Mouse (Mus musculus): ENCODE results near the gene Patz1. TPM values are rescaled to one million over a fixed set of nuclear protein-coding genes. Genes with fewer than 3 reads are reported as not detected.

The Patz1 gene
- polyA plus RNA-seq, 1 experiment: 29.6 TPM

GRCm38 (mm10) chr11:3292711-3293249 is 4.1 kb downstream of the Patz1 start:
- peak overlapping the region; percentile 61 for H3ac ChIP-seq (ENCODE audit: control insufficient read depth, insufficient read length, low read depth)
- TF ChIP-seq MAX (IDR thresholded peaks at IDR 0.05) (no peak), FOSL1 (IDR thresholded peaks at IDR 0.05; ENCODE audit: insufficient read depth, low read length, poor library complexity, severe bottlenecking) (no peak), MYOG (IDR thresholded peaks at IDR 0.05; ENCODE audit: control insufficient read depth, extremely low read depth, insufficient read length) (no peak), CTCF (IDR thresholded peaks at IDR 0.05; ENCODE audit: control insufficient read depth, insufficient read depth, insufficient read length) (no peak), USF1 (IDR thresholded peaks at IDR 0.05; ENCODE audit: low read depth) (no peak), CEBPB (IDR thresholded peaks at IDR 0.05; ENCODE audit: low read depth) (no peak), MYOD1 (IDR thresholded peaks at IDR 0.05; ENCODE audit: control insufficient read depth, insufficient read length, low read depth) (no peak)
- H3K36me3 ChIP-seq (ENCODE audit: control insufficient read depth, insufficient read depth): peaks cover 58% of the 10 kb centered on the region
- H3K79me2 ChIP-seq (ENCODE audit: control insufficient read depth, insufficient read depth): peaks cover 74% of the 10 kb centered on the region
- peak overlapping the region; percentile 77 for H3K4me3 ChIP-seq (ENCODE audit: insufficient read depth, poor library complexity, severe bottlenecking)
- H3K79me3 ChIP-seq (ENCODE audit: low read depth): peaks cover 56% of the 10 kb centered on the region
- H3K27me3 ChIP-seq (ENCODE audit: control insufficient read depth, insufficient read depth, insufficient read length): no peaks in the 10 kb centered on the region

GRCm38 (mm10) chr11:3293361-3293760 is 4.7 kb downstream of the Patz1 start:
- H3K79me2 ChIP-seq (ENCODE audit: control insufficient read depth, insufficient read depth): peaks cover 78% of the 10 kb centered on the region
- H3K79me3 ChIP-seq (ENCODE audit: low read depth): peaks cover 56% of the 10 kb centered on the region
- H3K27me3 ChIP-seq (ENCODE audit: control insufficient read depth, insufficient read depth, insufficient read length): no peaks in the 10 kb centered on the region
- TF ChIP-seq MYOG (IDR thresholded peaks at IDR 0.05; ENCODE audit: control insufficient read depth, extremely low read depth, insufficient read length) (no peak), CTCF (IDR thresholded peaks at IDR 0.05; ENCODE audit: control insufficient read depth, insufficient read depth, insufficient read length) (no peak)
- H3K4me3 ChIP-seq (ENCODE audit: insufficient read depth, poor library complexity, severe bottlenecking): no peak overlapping the region
- no peak overlapping the region for H3ac ChIP-seq (ENCODE audit: control insufficient read depth, insufficient read length, low read depth)
- peaks cover 63% of the 10 kb centered on the region for H3K36me3 ChIP-seq (ENCODE audit: control insufficient read depth, insufficient read depth)

- no peak overlapping the region for H3ac ChIP-seq (ENCODE audit: control insufficient read depth, insufficient read length, low read depth)
- TF ChIP-seq CEBPB (IDR thresholded peaks at IDR 0.05; ENCODE audit: low read depth): no peak
- TF ChIP-seq MAX (IDR thresholded peaks at IDR 0.05): no peak
- TF ChIP-seq USF1 (IDR thresholded peaks at IDR 0.05; ENCODE audit: low read depth): no peak
- TF ChIP-seq MYOD1 (IDR thresholded peaks at IDR 0.05; ENCODE audit: control insufficient read depth, insufficient read length, low read depth): no peak
- no peak for TF ChIP-seq FOSL1 (IDR thresholded peaks at IDR 0.05; ENCODE audit: insufficient read depth, low read length, poor library complexity, severe bottlenecking)
- no peak for TF ChIP-seq CTCF (IDR thresholded peaks at IDR 0.05; ENCODE audit: control insufficient read depth, insufficient read depth, insufficient read length)
- TF ChIP-seq MYOG (IDR thresholded peaks at IDR 0.05; ENCODE audit: control insufficient read depth, extremely low read depth, insufficient read length): no peak
- H3K79me2 ChIP-seq (ENCODE audit: control insufficient read depth, insufficient read depth): peaks cover 88% of the 10 kb centered on the region
- H3K79me3 ChIP-seq (ENCODE audit: low read depth): peaks cover 58% of the 10 kb centered on the region
- H3K4me3 ChIP-seq (ENCODE audit: insufficient read depth, poor library complexity, severe bottlenecking): no peak overlapping the region
- peaks cover 76% of the 10 kb centered on the region for H3K36me3 ChIP-seq (ENCODE audit: control insufficient read depth, insufficient read depth)
- no peaks in the 10 kb centered on the region for H3K27me3 ChIP-seq (ENCODE audit: control insufficient read depth, insufficient read depth, insufficient read length)
Measured at GRCm38 (mm10) chr11:3294641-3295040, 6.0 kb downstream of the Patz1 start.

- Histone ChIP-seq H3K79me2 (ENCODE audit: control insufficient read depth, insufficient read depth) (peaks cover 78% of the 10 kb centered on the region), H3K4me3 (ENCODE audit: insufficient read depth, poor library complexity, severe bottlenecking) (no peak overlapping the region), H3K36me3 (ENCODE audit: control insufficient read depth, insufficient read depth) (peaks cover 86% of the 10 kb centered on the region), H3ac (ENCODE audit: control insufficient read depth, insufficient read length, low read depth) (no peak overlapping the region), H3K27me3 (ENCODE audit: control insufficient read depth, insufficient read depth, insufficient read length) (no peaks in the 10 kb centered on the region), H3K79me3 (ENCODE audit: low read depth) (peaks cover 49% of the 10 kb centered on the region)
- TF ChIP-seq USF1 (IDR thresholded peaks at IDR 0.05; ENCODE audit: low read depth): peak; percentile 39
- no peak for TF ChIP-seq CEBPB (IDR thresholded peaks at IDR 0.05; ENCODE audit: low read depth)
Measured at GRCm38 (mm10) chr11:3296056-3296455, 7.4 kb downstream of the Patz1 start.

GRCm38 (mm10) chr11:3297871-3298812 is 9.5 kb downstream of the Patz1 start:
- Histone ChIP-seq H3K4me3 (ENCODE audit: insufficient read depth, poor library complexity, severe bottlenecking) (no peak overlapping the region), H3K79me2 (ENCODE audit: control insufficient read depth, insufficient read depth) (peaks cover 77% of the 10 kb centered on the region), H3K79me3 (ENCODE audit: low read depth) (peaks cover 35% of the 10 kb centered on the region), H3ac (ENCODE audit: control insufficient read depth, insufficient read length, low read depth) (peak overlapping the region; percentile 16), H3K36me3 (ENCODE audit: control insufficient read depth, insufficient read depth) (peaks cover 93% of the 10 kb centered on the region), H3K27me3 (ENCODE audit: control insufficient read depth, insufficient read depth, insufficient read length) (no peaks in the 10 kb centered on the region)
- TF ChIP-seq MYOG (IDR thresholded peaks at IDR 0.05; ENCODE audit: control insufficient read depth, extremely low read depth, insufficient read length) (no peak), MYOD1 (IDR thresholded peaks at IDR 0.05; ENCODE audit: control insufficient read depth, insufficient read length, low read depth) (no peak), CEBPB (IDR thresholded peaks at IDR 0.05; ENCODE audit: low read depth) (no peak), CTCF (IDR thresholded peaks at IDR 0.05; ENCODE audit: control insufficient read depth, insufficient read depth, insufficient read length) (no peak), FOSL1 (IDR thresholded peaks at IDR 0.05; ENCODE audit: insufficient read depth, low read length, poor library complexity, severe bottlenecking) (no peak), MAX (IDR thresholded peaks at IDR 0.05) (no peak), USF1 (IDR thresholded peaks at IDR 0.05; ENCODE audit: low read depth) (no peak)

- Histone ChIP-seq H3K79me3 (ENCODE audit: low read depth) (peaks cover 28% of the 10 kb centered on the region), H3K4me3 (ENCODE audit: insufficient read depth, poor library complexity, severe bottlenecking) (no peak overlapping the region), H3K27me3 (ENCODE audit: control insufficient read depth, insufficient read depth, insufficient read length) (no peaks in the 10 kb centered on the region), H3K79me2 (ENCODE audit: control insufficient read depth, insufficient read depth) (peaks cover 77% of the 10 kb centered on the region), H3K36me3 (ENCODE audit: control insufficient read depth, insufficient read depth) (peaks cover 93% of the 10 kb centered on the region), H3ac (ENCODE audit: control insufficient read depth, insufficient read length, low read depth) (no peak overlapping the region)
- no peak for TF ChIP-seq MYOD1 (IDR thresholded peaks at IDR 0.05; ENCODE audit: control insufficient read depth, insufficient read length, low read depth)
- TF ChIP-seq CEBPB (IDR thresholded peaks at IDR 0.05; ENCODE audit: low read depth): no peak
- TF ChIP-seq MYOG (IDR thresholded peaks at IDR 0.05; ENCODE audit: control insufficient read depth, extremely low read depth, insufficient read length): no peak
- no peak for TF ChIP-seq MAX (IDR thresholded peaks at IDR 0.05)
- TF ChIP-seq FOSL1 (IDR thresholded peaks at IDR 0.05; ENCODE audit: insufficient read depth, low read length, poor library complexity, severe bottlenecking): no peak
- TF ChIP-seq CTCF (IDR thresholded peaks at IDR 0.05; ENCODE audit: control insufficient read depth, insufficient read depth, insufficient read length): no peak
- no peak for TF ChIP-seq USF1 (IDR thresholded peaks at IDR 0.05; ENCODE audit: low read depth)
Measured at GRCm38 (mm10) chr11:3298813-3299185, 10.1 kb downstream of the Patz1 start.

All from C2C12 (cell line).